Mouse (Mus musculus) thymus, adult 2 months (tissue): ENCODE data around the gene Phyhd1. TPM values are rescaled to one million over a fixed set of nuclear protein-coding genes. Genes with fewer than 3 reads are reported as not detected.

Experiments
- DNase-seq: peaks from one replicate; pipeline ENCODE4 v3.0.0; 2021
- H3K27ac ChIP-seq: fragments of 200-500 bp; 2 replicates; pipeline ENCODE4 v1.5.1; 2012; ENCODE audit warnings: low read length, control low read depth; ENCODE audit not compliant: control insufficient read depth, insufficient read depth
- H3K27me3 ChIP-seq: fragments of 200-500 bp; 2 replicates; pipeline ENCODE4 v1.6.1; 2012; ENCODE audit warnings: mild to moderate bottlenecking, low read length, moderate library complexity, mixed read lengths; ENCODE audit not compliant: control insufficient read depth, insufficient read depth
- H3K36me3 ChIP-seq: fragments of 200-500 bp; 2 replicates; pipeline ENCODE4 v1.6.1; 2012; ENCODE audit warnings: mild to moderate bottlenecking, low read length, moderate library complexity; ENCODE audit not compliant: control insufficient read depth, insufficient read depth
- H3K4me1 ChIP-seq: fragments of 200-500 bp; replicated peaks from 2 replicates; pipeline ENCODE4 v1.6.1; 2012; ENCODE audit warnings: low read length; ENCODE audit not compliant: control insufficient read depth, insufficient read depth
- H3K4me3 ChIP-seq: fragments of 200-500 bp; 2 replicates; pipeline ENCODE4 v1.5.1; 2012; ENCODE audit warnings: mild to moderate bottlenecking, low read length, control low read depth, moderate library complexity; ENCODE audit not compliant: control insufficient read depth, insufficient read depth
- CTCF ChIP-seq: fragments of 200-500 bp; IDR thresholded peaks from 2 replicates; pipeline ENCODE4 v1.5.1; 2012; ENCODE audit warnings: mild to moderate bottlenecking, control low read depth, low read length, moderate library complexity, borderline replicate concordance; ENCODE audit not compliant: control insufficient read depth, poor library complexity, insufficient read depth; ENCODE audit errors: extremely low read depth
- POLR2A ChIP-seq: fragments of 200-500 bp; IDR thresholded peaks from 2 replicates; pipeline ENCODE4 v1.6.1; 2012; ENCODE audit warnings: mild to moderate bottlenecking, low read length, control low read depth, moderate library complexity; ENCODE audit not compliant: control insufficient read depth, poor library complexity, insufficient read depth; ENCODE audit errors: extremely low read depth
- WGBS: fragments of 180-500 bp; shearing (Covaris S2); methylation state at CpG from one replicate; pipeline ENCODE4 v1.1.7; 2018; 5-methylcytosine and 5-hydroxymethylcytosine counted together
- polyA plus RNA-seq: library from polyadenylated mRNA; depleted of rRNA; stranded (reverse); fragments of >200 nt; gene quantifications from 2 replicates; pipeline ENCODE4 v1.2.3, GENCODE M21; 2012

Gene Phyhd1
- polyA plus RNA-seq, 1 experiment = 18.1 TPM

GRCm38 (mm10) chr2:30283193-30283592, 17.2 kb downstream of the Phyhd1 start:
- Histone ChIP-seq H3K4me1 (peaks cover 17% of the 10 kb centered on the region), H3K27me3 (no peaks in the 10 kb centered on the region), H3K36me3 (no peaks in the 10 kb centered on the region), H3K4me3 (no peak overlapping the region), H3K27ac (no peak overlapping the region)
- TF ChIP-seq CTCF = no peak
- no peak for TF ChIP-seq POLR2A
- 96% methylated on average over 2 of the region's 2 CpGs for WGBS
- no peak for DNase-seq

GRCm38 (mm10) chr2:30285004-30285403, 19.0 kb downstream of the Phyhd1 start:
- TF ChIP-seq POLR2A = no peak
- no peak for TF ChIP-seq CTCF
- Histone ChIP-seq H3K27ac (no peak overlapping the region), H3K27me3 (no peaks in the 10 kb centered on the region), H3K36me3 (no peaks in the 10 kb centered on the region), H3K4me1 (peaks cover 17% of the 10 kb centered on the region), H3K4me3 (no peak overlapping the region; the same call in 1 of the 2 replicates)
- DNase-seq = no peak
- 87% methylated on average over 5 of the region's 5 CpGs for WGBS

GRCm38 (mm10) chr2:30285416-30286181, 19.6 kb downstream of the Phyhd1 start:
- Histone ChIP-seq H3K4me1 (peaks cover 17% of the 10 kb centered on the region), H3K27me3 (no peaks in the 10 kb centered on the region), H3K36me3 (no peaks in the 10 kb centered on the region), H3K27ac (no peak overlapping the region), H3K4me3 (peak overlapping the region; percentile 80)
- DNase-seq = no peak
- TF ChIP-seq POLR2A (no peak), CTCF (no peak)
- WGBS = 17% methylated on average over 38 of the region's 38 CpGs

- under 1% methylated on average over 59 of the region's 68 CpGs for WGBS
These were observed 20.4 kb downstream of the Phyhd1 start, which contains the start of the genes Dolk and Nup188 for GRCm38 (mm10) chr2:30286192-30287026. Gene Dolk, minus strand, starts transcription at chr2:30286334. Gene Nup188, plus strand, starts transcription at chr2:30286397.

GRCm38 (mm10) chr2:30287027-30287373, 21.0 kb downstream of the Phyhd1 start:
- under 1% methylated on average over 10 of the region's 10 CpGs for WGBS
- no peak overlapping the region for H3K27ac ChIP-seq
- no peak for TF ChIP-seq CTCF
- no peak for TF ChIP-seq POLR2A
- peak overlapping the region; percentile 80 for H3K4me3 ChIP-seq
- H3K4me1 ChIP-seq = peaks cover 17% of the 10 kb centered on the region
- H3K36me3 ChIP-seq = no peaks in the 10 kb centered on the region
- DNase-seq = peak; percentile 32
- H3K27me3 ChIP-seq = no peaks in the 10 kb centered on the region

More at GRCm38 (mm10) chr2:30286192-30287026, 20.4 kb downstream of the Phyhd1 start, which contains the start of the genes Dolk and Nup188:
- Histone ChIP-seq H3K27me3 (no peaks in the 10 kb centered on the region), H3K27ac (no peak within 1 kb of the TSS), H3K4me1 (peaks cover 17% of the 10 kb centered on the region), H3K36me3 (no peaks in the 10 kb centered on the region), H3K4me3 (peak within 1 kb of the TSS; percentile 80)
- TF ChIP-seq POLR2A = peak; percentile 86
- TF ChIP-seq CTCF = peak; percentile 60; the same call in 1 of the 2 replicates
- DNase-seq = peak; percentile 98

GRCm38 (mm10) chr2:30299525-30299924, 33.5 kb downstream of the Phyhd1 start:
- WGBS = 78% methylated on average over 3 of the region's 3 CpGs
- Histone ChIP-seq H3K4me1 (no peaks in the 10 kb centered on the region), H3K27me3 (no peaks in the 10 kb centered on the region), H3K36me3 (peaks cover 31% of the 10 kb centered on the region), H3K27ac (no peak overlapping the region), H3K4me3 (no peak overlapping the region)
- no peak for DNase-seq
- TF ChIP-seq CTCF (no peak), POLR2A (no peak)
